Mouse (Mus musculus) gastrocnemius, postnatal 10 days (tissue): ENCODE results near the gene Cdk14. TPM values are rescaled to one million over a fixed set of nuclear protein-coding genes. Genes with fewer than 3 reads are reported as not detected.

Source experiments
- DNase-seq: peaks from one replicate; pipeline ENCODE4 v3.0.0; 2021; ENCODE audit warnings: mixed read lengths
- long read RNA-seq, 2 experiments: library from polyadenylated mRNA; stranded (forward); transcript quantifications; one replicate each; pipeline ENCODE4 v2.0.0; 2021
- total RNA-seq, 2 experiments: library from RNA; stranded (reverse); gene quantifications; 2 replicates each; pipeline ENCODE4 v1.2.3; 2021

Gene Cdk14
- total RNA-seq, result 10 to 100 TPM; 14.3 to 21.1 TPM
- long read RNA-seq, experiment 1, full-length matches to known transcripts, result 9 of 12 reads
- long read RNA-seq, experiment 1, partial matches to known transcripts, result 1 of 12 reads
- long read RNA-seq, experiment 1, other reads (novel, unspliced or antisense), result 2 of 12 reads
- long read RNA-seq, experiment 2, full-length matches to known transcripts, result 7 of 9 reads
- long read RNA-seq, experiment 2, partial matches to known transcripts, result 1 of 9 reads
- long read RNA-seq, experiment 2, other reads (novel, unspliced or antisense), result 1 of 9 reads

GRCm38 (mm10) chr5:5419992-5420455 lies at the start of gene Cdk14:
Cdk14 (minus strand) TSS chr5:5420312.
- no peak for DNase-seq

- DNase-seq, result no peak
Observed at GRCm38 (mm10) chr5:5465256-5465655, 45.1 kb upstream of the Cdk14 start.

- no peak for DNase-seq
Observed at GRCm38 (mm10) chr5:5431746-5432438, 11.8 kb upstream of the Cdk14 start.

- DNase-seq, result no peak
Observed at GRCm38 (mm10) chr5:5423723-5424171, 3.6 kb upstream of the Cdk14 start.

GRCm38 (mm10) chr5:5423081-5423480 lies 3.0 kb upstream of the Cdk14 start:
- DNase-seq, result no peak

- no peak for DNase-seq
Observed at GRCm38 (mm10) chr5:5421439-5421838, 1.3 kb upstream of the Cdk14 start.

GRCm38 (mm10) chr5:5419253-5419652 lies 859 bp downstream of the Cdk14 start:
- no peak for DNase-seq

- DNase-seq, result no peak
Observed at GRCm38 (mm10) chr5:5414835-5415234, 5.3 kb downstream of the Cdk14 start.

- DNase-seq, result no peak
Observed at GRCm38 (mm10) chr5:5411886-5412285, 8.2 kb downstream of the Cdk14 start.

- no peak for DNase-seq
Observed at GRCm38 (mm10) chr5:5401986-5402385, 18.1 kb downstream of the Cdk14 start.

GRCm38 (mm10) chr5:5392786-5393185 lies 27.3 kb downstream of the Cdk14 start:
- no peak for DNase-seq

GRCm38 (mm10) chr5:5380731-5381718 lies 39.1 kb downstream of the Cdk14 start:
- no peak for DNase-seq

- DNase-seq, result peak; percentile 71
Observed at GRCm38 (mm10) chr5:5379870-5380730, 40.0 kb downstream of the Cdk14 start.

- DNase-seq, result no peak
Observed at GRCm38 (mm10) chr5:5379501-5379869, 40.6 kb downstream of the Cdk14 start.

GRCm38 (mm10) chr5:5374393-5374792 lies 45.7 kb downstream of the Cdk14 start:
- no peak for DNase-seq

- DNase-seq, result no peak
Observed at GRCm38 (mm10) chr5:5373541-5373940, 46.6 kb downstream of the Cdk14 start.

- no peak for DNase-seq
Observed at GRCm38 (mm10) chr5:5372936-5373335, 47.2 kb downstream of the Cdk14 start.

GRCm38 (mm10) chr5:5372354-5372753 lies 47.8 kb downstream of the Cdk14 start:
- peak; percentile 25 for DNase-seq

- no peak for DNase-seq
Observed at GRCm38 (mm10) chr5:5370322-5371082, 49.6 kb downstream of the Cdk14 start.

GRCm38 (mm10) chr5:5368389-5369164 lies 51.5 kb downstream of the Cdk14 start:
- no peak for DNase-seq
